Mouse (Mus musculus): ENCODE data around the gene Rspo3. TPM values are rescaled to one million over a fixed set of nuclear protein-coding genes. Genes with fewer than 3 reads are reported as not detected.

Gene Rspo3
- polyA plus RNA-seq (2015; fragmentation: Nextera tagmentation; extraction: Ambion mirVana), result 6.4 and 7.8 TPM in 2 replicates

DNA sequence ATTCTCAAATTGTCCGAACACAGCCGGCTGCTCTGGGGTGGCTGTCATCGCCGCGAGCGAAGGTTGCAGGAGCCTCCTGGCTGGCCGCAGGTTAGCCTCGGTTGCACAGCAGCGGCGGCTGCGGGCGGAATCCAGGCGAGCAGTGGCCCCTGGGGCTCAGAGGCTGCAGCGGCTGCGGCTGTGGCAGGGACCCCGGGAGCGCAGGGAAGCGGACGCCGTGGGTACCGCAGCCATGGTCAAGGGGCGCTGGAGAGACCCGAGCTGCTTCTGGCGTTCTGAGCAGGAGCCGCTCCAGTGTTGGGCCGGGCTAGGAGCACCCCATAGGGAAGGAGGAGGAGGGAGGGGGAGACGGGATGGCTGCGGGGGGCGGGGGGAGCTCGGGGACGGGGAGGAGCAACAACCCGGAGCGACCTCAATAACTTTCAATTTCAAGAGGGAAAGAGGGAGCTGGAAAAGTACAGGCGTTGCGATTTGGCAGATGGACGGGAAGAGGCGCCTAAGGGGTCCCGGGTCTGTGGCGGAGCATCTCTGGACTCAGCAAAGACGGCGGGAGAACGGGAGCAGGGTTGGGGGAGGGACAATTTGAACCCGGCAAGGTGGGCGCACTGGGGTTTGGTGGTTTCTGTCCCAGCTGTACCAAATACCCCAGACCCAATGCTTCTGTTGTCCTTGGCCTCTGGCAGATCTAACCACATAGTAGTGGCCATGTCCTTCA, at the start of gene Rspo3:
Gene Rspo3, minus strand, starts transcription at position 322 of the 715 bp plus-strand sequence.

Other genes starting within 250 kb of the Rspo3 start
- 13.2 and 15.2 TPM in 2 replicates for gene Echdc1, start 222.7 kb downstream of the Rspo3 start, polyA plus RNA-seq (2015; fragmentation: Nextera tagmentation; extraction: Ambion mirVana)
- 20.9 and 24.1 TPM in 2 replicates for gene Rnf146, start 173.4 kb downstream of the Rspo3 start, polyA plus RNA-seq (2015; fragmentation: Nextera tagmentation; extraction: Ambion mirVana)